Mouse (Mus musculus): Measurements from ENCODE around the gene Sgms1. TPM values are rescaled to one million over a fixed set of nuclear protein-coding genes. Genes with fewer than 3 reads are reported as not detected.
A peak's percentile ranks its signal among the peaks of the same experiment; 100 is the strongest.

The Sgms1 gene
- polyA plus RNA-seq, 1 experiment: 53.7 TPM

- WGBS: 61% methylated on average over 9 of the region's 9 CpGs
- no peak for DNase-seq
- TF ChIP-seq POLR2A (IDR thresholded peaks at IDR 0.05; ENCODE audit: borderline replicate concordance, extremely low read depth, low read depth, low read length): no peak
- no peak for TF ChIP-seq CTCF (IDR thresholded peaks at IDR 0.05; ENCODE audit: insufficient read depth, low read length)
- Histone ChIP-seq H3K4me1 (ENCODE audit: control insufficient read depth, insufficient read depth, low read length) (peaks cover 49% of the 10 kb centered on the region), H3K4me3 (replicated peaks; ENCODE audit: extremely low read depth, low read depth, low read length) (no peak overlapping the region)
Observed at GRCm38 (mm10) chr19:32176458-32176857, 213.1 kb downstream of the Sgms1 start.

GRCm38 (mm10) chr19:32175991-32176390, 213.5 kb downstream of the Sgms1 start:
- no peak for DNase-seq
- TF ChIP-seq POLR2A (IDR thresholded peaks at IDR 0.05; ENCODE audit: borderline replicate concordance, extremely low read depth, low read depth, low read length) (no peak), CTCF (IDR thresholded peaks at IDR 0.05; ENCODE audit: insufficient read depth, low read length) (no peak)
- no peak overlapping the region for H3K4me3 ChIP-seq (replicated peaks; ENCODE audit: extremely low read depth, low read depth, low read length)
- WGBS: 86% methylated on average over 4 of the region's 4 CpGs
- H3K4me1 ChIP-seq (ENCODE audit: control insufficient read depth, insufficient read depth, low read length): peaks cover 45% of the 10 kb centered on the region

- DNase-seq: no peak
- H3K4me1 ChIP-seq (ENCODE audit: control insufficient read depth, insufficient read depth, low read length): peaks cover 35% of the 10 kb centered on the region
- TF ChIP-seq CTCF (IDR thresholded peaks at IDR 0.05; ENCODE audit: insufficient read depth, low read length) (no peak), POLR2A (IDR thresholded peaks at IDR 0.05; ENCODE audit: borderline replicate concordance, extremely low read depth, low read depth, low read length) (no peak)
- WGBS: 95% methylated on average over 7 of the region's 7 CpGs
- H3K4me3 ChIP-seq (replicated peaks; ENCODE audit: extremely low read depth, low read depth, low read length): no peak overlapping the region
Observed at GRCm38 (mm10) chr19:32175013-32175412, 214.5 kb downstream of the Sgms1 start.

GRCm38 (mm10) chr19:32174561-32174960, 215.0 kb downstream of the Sgms1 start:
- WGBS: 78% methylated on average over 5 of the region's 5 CpGs
- Histone ChIP-seq H3K4me1 (ENCODE audit: control insufficient read depth, insufficient read depth, low read length) (peaks cover 35% of the 10 kb centered on the region), H3K4me3 (replicated peaks; ENCODE audit: extremely low read depth, low read depth, low read length) (no peak overlapping the region)
- TF ChIP-seq POLR2A (IDR thresholded peaks at IDR 0.05; ENCODE audit: borderline replicate concordance, extremely low read depth, low read depth, low read length): no peak
- no peak for TF ChIP-seq CTCF (IDR thresholded peaks at IDR 0.05; ENCODE audit: insufficient read depth, low read length)
- DNase-seq: no peak

GRCm38 (mm10) chr19:32173522-32174184, 215.9 kb downstream of the Sgms1 start:
- WGBS: 76% methylated on average over 6 of the region's 6 CpGs
- peaks cover 27% of the 10 kb centered on the region for H3K4me1 ChIP-seq (ENCODE audit: control insufficient read depth, insufficient read depth, low read length)
- TF ChIP-seq POLR2A (IDR thresholded peaks at IDR 0.05; ENCODE audit: borderline replicate concordance, extremely low read depth, low read depth, low read length) (no peak), CTCF (IDR thresholded peaks at IDR 0.05; ENCODE audit: insufficient read depth, low read length) (no peak)
- DNase-seq: no peak
- no peak overlapping the region for H3K4me3 ChIP-seq (replicated peaks; ENCODE audit: extremely low read depth, low read depth, low read length)

- H3K4me1 ChIP-seq (ENCODE audit: control insufficient read depth, insufficient read depth, low read length): peaks cover 26% of the 10 kb centered on the region
- DNase-seq: no peak
- H3K4me3 ChIP-seq (replicated peaks; ENCODE audit: extremely low read depth, low read depth, low read length): no peak overlapping the region
- TF ChIP-seq POLR2A (IDR thresholded peaks at IDR 0.05; ENCODE audit: borderline replicate concordance, extremely low read depth, low read depth, low read length): no peak
- TF ChIP-seq CTCF (IDR thresholded peaks at IDR 0.05; ENCODE audit: insufficient read depth, low read length): no peak
- WGBS: 66% methylated on average over 5 of the region's 5 CpGs
Observed at GRCm38 (mm10) chr19:32172511-32172981, 217.0 kb downstream of the Sgms1 start.

- H3K4me1 ChIP-seq (ENCODE audit: control insufficient read depth, insufficient read depth, low read length): peaks cover 27% of the 10 kb centered on the region
- no peak overlapping the region for H3K4me3 ChIP-seq (replicated peaks; ENCODE audit: extremely low read depth, low read depth, low read length)
- no peak for TF ChIP-seq POLR2A (IDR thresholded peaks at IDR 0.05; ENCODE audit: borderline replicate concordance, extremely low read depth, low read depth, low read length)
- TF ChIP-seq CTCF (IDR thresholded peaks at IDR 0.05; ENCODE audit: insufficient read depth, low read length): no peak
- WGBS: 80% methylated on average over 7 of the region's 7 CpGs
- no peak for DNase-seq
Observed at GRCm38 (mm10) chr19:32171981-32172380, 217.5 kb downstream of the Sgms1 start.

GRCm38 (mm10) chr19:32169634-32170540, 219.6 kb downstream of the Sgms1 start:
- WGBS: 51% methylated on average over 8 of the region's 9 CpGs
- Histone ChIP-seq H3K4me3 (replicated peaks; ENCODE audit: extremely low read depth, low read depth, low read length) (no peak overlapping the region), H3K4me1 (ENCODE audit: control insufficient read depth, insufficient read depth, low read length) (peaks cover 21% of the 10 kb centered on the region)
- DNase-seq: peak; percentile 72
- no peak for TF ChIP-seq POLR2A (IDR thresholded peaks at IDR 0.05; ENCODE audit: borderline replicate concordance, extremely low read depth, low read depth, low read length)
- peak; percentile 71 for TF ChIP-seq CTCF (IDR thresholded peaks at IDR 0.05; ENCODE audit: insufficient read depth, low read length)

- no peak for DNase-seq
- TF ChIP-seq CTCF (IDR thresholded peaks at IDR 0.05; ENCODE audit: insufficient read depth, low read length) (no peak), POLR2A (IDR thresholded peaks at IDR 0.05; ENCODE audit: borderline replicate concordance, extremely low read depth, low read depth, low read length) (no peak)
- WGBS: 87% methylated on average over 9 of the region's 9 CpGs
- H3K4me1 ChIP-seq (ENCODE audit: control insufficient read depth, insufficient read depth, low read length): peaks cover 17% of the 10 kb centered on the region
- no peak overlapping the region for H3K4me3 ChIP-seq (replicated peaks; ENCODE audit: extremely low read depth, low read depth, low read length)
Observed at GRCm38 (mm10) chr19:32168031-32168430, 221.5 kb downstream of the Sgms1 start.

All from lung, adult 2 months (tissue).